Mouse (Mus musculus) kidney, embryonic 15.5 days (tissue): ENCODE results near the gene F10. TPM values are rescaled to one million over a fixed set of nuclear protein-coding genes. Genes with fewer than 3 reads are reported as not detected.

Experiments
- ATAC-seq: fragments of 200-750 bp; cut with Nextera tagmentation; replicated peaks from 2 replicates; pipeline ENCODE4 v1.8.0; 2017; ENCODE audit warnings: moderate TSS enrichment; ENCODE audit not compliant: low FRiP score
- H3K27ac ChIP-seq: fragments of 300-500 bp; sonication (generic); 2 replicates; pipeline ENCODE4 v1.5.1; 2015; ENCODE audit warnings: mild to moderate bottlenecking, inconsistent platforms
- H3K27me3 ChIP-seq: fragments of 300-500 bp; sonication (generic); 2 replicates; pipeline ENCODE4 v1.6.1; 2015; ENCODE audit warnings: inconsistent platforms
- H3K36me3 ChIP-seq: fragments of 300-500 bp; sonication (generic); 2 replicates; pipeline ENCODE4 v1.6.1; 2015; ENCODE audit warnings: inconsistent platforms
- H3K4me1 ChIP-seq: fragments of 300-500 bp; sonication (generic); 2 replicates; pipeline ENCODE4 v1.6.1; 2015; ENCODE audit warnings: inconsistent platforms
- H3K4me2 ChIP-seq: fragments of 300-500 bp; sonication (generic); 2 replicates; pipeline ENCODE4 v1.6.1; 2015; ENCODE audit warnings: moderate library complexity, mild to moderate bottlenecking, inconsistent platforms
- H3K4me3 ChIP-seq: fragments of 300-500 bp; sonication (generic); replicated peaks from 2 replicates; pipeline ENCODE4 v1.5.1; 2015; ENCODE audit warnings: mild to moderate bottlenecking, inconsistent platforms
- H3K9ac ChIP-seq: fragments of 300-500 bp; sonication (generic); 2 replicates; pipeline ENCODE4 v1.6.1; 2015; ENCODE audit warnings: mild to moderate bottlenecking, inconsistent platforms
- H3K9me3 ChIP-seq: fragments of 300-500 bp; sonication (generic); replicated peaks from 2 replicates; pipeline ENCODE4 v1.6.1; 2016; ENCODE audit warnings: inconsistent platforms
- WGBS: fragments of 180-500 bp; shearing (Covaris S2); methylation state at CpG from one replicate; pipeline ENCODE4 v1.1.7; 2015; ENCODE audit warnings: mixed read lengths; 5-methylcytosine and 5-hydroxymethylcytosine counted together
- polyA plus RNA-seq: library from polyadenylated mRNA; unstranded; fragments of >200 nt; fragmentation: Nextera tagmentation; extraction: Ambion mirVana; gene quantifications from 2 replicates; pipeline ENCODE4 v1.2.1, GENCODE M21; 2015

F10 gene
- polyA plus RNA-seq, 1 experiment from 2014 or later, result 3.7 TPM

GRCm38 (mm10) chr8:13025487-13026224 is 11.5 kb upstream of the F10 start, which contains the start of gene F7:
Gene F7 (plus strand): TSS chr8:13026034.
- H3K9me3 ChIP-seq, result no peaks in the 10 kb centered on the region
- no peak within 1 kb of the TSS for H3K9ac ChIP-seq
- no peaks in the 10 kb centered on the region for H3K27me3 ChIP-seq
- no peak within 1 kb of the TSS for H3K4me2 ChIP-seq
- 61% methylated on average over 10 of the region's 10 CpGs for WGBS
- no peak within 1 kb of the TSS for H3K4me3 ChIP-seq
- H3K4me1 ChIP-seq, result no peaks in the 10 kb centered on the region
- H3K36me3 ChIP-seq, result no peaks in the 10 kb centered on the region
- no peak for ATAC-seq
- no peak within 1 kb of the TSS for H3K27ac ChIP-seq

GRCm38 (mm10) chr8:13027615-13028014 is 9.5 kb upstream of the F10 start:
- ATAC-seq, result no peak
- H3K27me3 ChIP-seq, result no peaks in the 10 kb centered on the region
- H3K4me2 ChIP-seq, result no peak overlapping the region
- 82% methylated on average over 5 of the region's 5 CpGs for WGBS
- no peak overlapping the region for H3K27ac ChIP-seq
- no peaks in the 10 kb centered on the region for H3K36me3 ChIP-seq
- no peaks in the 10 kb centered on the region for H3K9me3 ChIP-seq
- no peaks in the 10 kb centered on the region for H3K4me1 ChIP-seq
- H3K4me3 ChIP-seq, result no peak overlapping the region
- H3K9ac ChIP-seq, result no peak overlapping the region

GRCm38 (mm10) chr8:13028482-13028881 is 8.6 kb upstream of the F10 start:
- no peak for ATAC-seq
- Histone ChIP-seq H3K4me3 (no peak overlapping the region), H3K36me3 (no peaks in the 10 kb centered on the region), H3K27ac (no peak overlapping the region), H3K4me2 (no peak overlapping the region), H3K4me1 (no peaks in the 10 kb centered on the region), H3K9me3 (no peaks in the 10 kb centered on the region), H3K27me3 (no peaks in the 10 kb centered on the region), H3K9ac (no peak overlapping the region)
- WGBS, result 77% methylated on average over 5 of the region's 5 CpGs

GRCm38 (mm10) chr8:13036346-13036812 is 729 bp upstream of the F10 start:
- no peak overlapping the region for H3K27ac ChIP-seq
- H3K4me1 ChIP-seq, result peaks cover 18% of the 10 kb centered on the region; the same call in 1 of the 2 replicates
- no peaks in the 10 kb centered on the region for H3K27me3 ChIP-seq
- no peak overlapping the region for H3K9ac ChIP-seq
- H3K36me3 ChIP-seq, result no peaks in the 10 kb centered on the region
- no peak for ATAC-seq
- H3K9me3 ChIP-seq, result no peaks in the 10 kb centered on the region
- 89% methylated on average over 10 of the region's 10 CpGs for WGBS
- H3K4me2 ChIP-seq, result no peak overlapping the region
- no peak overlapping the region for H3K4me3 ChIP-seq

- H3K36me3 ChIP-seq, result no peaks in the 10 kb centered on the region
- 39% methylated on average over 5 of the region's 5 CpGs for WGBS
- no peak overlapping the region for H3K4me3 ChIP-seq
- no peak overlapping the region for H3K27ac ChIP-seq
- no peaks in the 10 kb centered on the region for H3K27me3 ChIP-seq
- no peak overlapping the region for H3K9ac ChIP-seq
- no peaks in the 10 kb centered on the region for H3K9me3 ChIP-seq
- peak; percentile 23 for ATAC-seq
- peaks cover 18% of the 10 kb centered on the region; the same call in 1 of the 2 replicates for H3K4me1 ChIP-seq
- no peak overlapping the region for H3K4me2 ChIP-seq
Measured at GRCm38 (mm10) chr8:13037569-13037968, 461 bp downstream of the F10 start.

GRCm38 (mm10) chr8:13039054-13039453 is 1.9 kb downstream of the F10 start:
- no peak for ATAC-seq
- H3K9ac ChIP-seq, result no peak overlapping the region
- H3K9me3 ChIP-seq, result no peaks in the 10 kb centered on the region
- no peak overlapping the region for H3K4me3 ChIP-seq
- H3K4me2 ChIP-seq, result no peak overlapping the region
- no peaks in the 10 kb centered on the region for H3K36me3 ChIP-seq
- no peak overlapping the region for H3K27ac ChIP-seq
- WGBS, result 73% methylated on average over 6 of the region's 6 CpGs
- H3K4me1 ChIP-seq, result peaks cover 18% of the 10 kb centered on the region; the same call in 1 of the 2 replicates
- no peaks in the 10 kb centered on the region for H3K27me3 ChIP-seq

- H3K4me2 ChIP-seq, result no peak overlapping the region
- ATAC-seq, result no peak
- H3K9me3 ChIP-seq, result no peaks in the 10 kb centered on the region
- H3K9ac ChIP-seq, result no peak overlapping the region
- H3K4me3 ChIP-seq, result no peak overlapping the region
- no peak overlapping the region for H3K27ac ChIP-seq
- H3K4me1 ChIP-seq, result peaks cover 18% of the 10 kb centered on the region; the same call in 1 of the 2 replicates
- H3K36me3 ChIP-seq, result no peaks in the 10 kb centered on the region
- WGBS, result 85% methylated on average over 4 of the region's 4 CpGs
- H3K27me3 ChIP-seq, result no peaks in the 10 kb centered on the region
Measured at GRCm38 (mm10) chr8:13041459-13041858, 4.4 kb downstream of the F10 start.

GRCm38 (mm10) chr8:13047652-13048051 is 10.5 kb downstream of the F10 start:
- H3K9ac ChIP-seq, result no peak overlapping the region
- no peaks in the 10 kb centered on the region for H3K4me1 ChIP-seq
- no peaks in the 10 kb centered on the region for H3K36me3 ChIP-seq
- H3K4me2 ChIP-seq, result no peak overlapping the region
- ATAC-seq, result no peak
- H3K27me3 ChIP-seq, result no peaks in the 10 kb centered on the region
- H3K27ac ChIP-seq, result no peak overlapping the region
- 54% methylated on average over 5 of the region's 5 CpGs for WGBS
- no peak overlapping the region for H3K4me3 ChIP-seq
- H3K9me3 ChIP-seq, result no peaks in the 10 kb centered on the region

GRCm38 (mm10) chr8:13050550-13050949 is 13.4 kb downstream of the F10 start:
- H3K27me3 ChIP-seq, result no peaks in the 10 kb centered on the region
- H3K9ac ChIP-seq, result no peak overlapping the region
- no peaks in the 10 kb centered on the region for H3K36me3 ChIP-seq
- ATAC-seq, result no peak
- no peak overlapping the region for H3K27ac ChIP-seq
- no peaks in the 10 kb centered on the region for H3K4me1 ChIP-seq
- H3K4me3 ChIP-seq, result no peak overlapping the region
- WGBS, result 81% methylated on average over 10 of the region's 10 CpGs
- H3K4me2 ChIP-seq, result no peak overlapping the region
- no peaks in the 10 kb centered on the region for H3K9me3 ChIP-seq

GRCm38 (mm10) chr8:13057351-13057750 is 20.2 kb downstream of the F10 start:
- H3K36me3 ChIP-seq, result no peaks in the 10 kb centered on the region
- H3K9ac ChIP-seq, result no peak overlapping the region
- H3K4me3 ChIP-seq, result no peak overlapping the region
- WGBS, result 78% methylated on average over 4 of the region's 4 CpGs
- H3K4me2 ChIP-seq, result no peak overlapping the region
- no peak for ATAC-seq
- no peak overlapping the region for H3K27ac ChIP-seq
- no peaks in the 10 kb centered on the region for H3K27me3 ChIP-seq
- no peaks in the 10 kb centered on the region for H3K4me1 ChIP-seq
- no peaks in the 10 kb centered on the region for H3K9me3 ChIP-seq

- Histone ChIP-seq H3K9ac (no peak within 1 kb of the TSS), H3K27me3 (no peaks in the 10 kb centered on the region), H3K27ac (0 out of 2 replicates have a peak within 1 kb of the TSS, but pooled peaks have one; percentile 37), H3K4me2 (no peak within 1 kb of the TSS), H3K4me1 (no peaks in the 10 kb centered on the region), H3K9me3 (no peaks in the 10 kb centered on the region), H3K4me3 (no peak within 1 kb of the TSS), H3K36me3 (no peaks in the 10 kb centered on the region)
- WGBS, result 76% methylated on average over 17 of the region's 17 CpGs
- peak; percentile 81 for ATAC-seq
Measured at GRCm38 (mm10) chr8:13060441-13061150, 23.5 kb downstream of the F10 start, which contains the start of gene Proz. Gene Proz (plus strand): TSS chr8:13060914.

- H3K4me1 ChIP-seq, result no peaks in the 10 kb centered on the region
- no peaks in the 10 kb centered on the region for H3K36me3 ChIP-seq
- H3K9ac ChIP-seq, result no peak overlapping the region
- WGBS, result 72% methylated on average over 16 of the region's 16 CpGs
- H3K9me3 ChIP-seq, result no peaks in the 10 kb centered on the region
- H3K27ac ChIP-seq, result no peak overlapping the region
- no peak for ATAC-seq
- H3K4me2 ChIP-seq, result no peak overlapping the region
- H3K4me3 ChIP-seq, result no peak overlapping the region
- no peaks in the 10 kb centered on the region for H3K27me3 ChIP-seq
Measured at GRCm38 (mm10) chr8:13063112-13063511, 26.0 kb downstream of the F10 start.
